21 mouse cellular contexts compared by ENCODE assay signal in the genomic region with DNA sequence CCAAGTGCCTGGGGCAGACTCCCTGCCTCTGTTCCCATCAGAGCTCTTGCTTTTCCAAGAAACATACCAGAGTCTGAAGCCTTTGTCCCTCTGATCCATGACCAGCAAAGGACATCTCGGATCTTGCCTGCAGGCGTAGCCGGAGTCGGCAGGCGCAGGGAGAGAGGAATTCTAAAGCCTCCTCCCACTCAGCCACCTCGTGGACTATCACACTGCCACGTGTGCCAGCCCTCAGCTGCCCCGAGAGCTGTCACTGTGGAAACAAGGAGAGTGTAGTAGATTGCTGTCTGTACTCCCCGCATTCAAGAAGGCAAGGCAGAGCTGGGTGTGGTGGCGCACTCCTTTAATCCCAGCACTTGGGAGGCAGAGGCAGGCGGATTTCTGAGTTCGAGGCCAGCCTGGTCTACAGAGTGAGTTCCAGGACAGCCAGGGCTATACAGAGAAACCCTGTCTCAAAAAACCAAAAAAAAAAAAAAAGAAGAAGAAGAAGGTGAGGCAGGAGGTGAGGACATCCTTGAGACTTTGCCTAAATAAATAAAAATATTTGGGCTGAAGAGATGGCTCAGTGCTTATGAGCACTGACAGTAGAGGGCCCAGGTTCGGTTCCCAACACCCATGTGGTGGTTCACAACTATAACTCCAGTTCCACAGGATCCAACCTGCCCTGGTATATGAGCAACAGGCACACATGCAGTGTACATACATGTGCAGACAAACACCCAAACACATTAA. TPM values are rescaled to one million over a fixed set of nuclear protein-coding genes. Genes with fewer than 3 reads are reported as not detected.
DNase-seq lines count a peak whose midpoint lies in the region; ATAC-seq and TF ChIP-seq lines count a peak whose summit lies in the region.
"Had no signal": no experiment of that assay in that cellular context is flagged by ENCODE, and none has a peak within 500 bp of the region (broad histone marks: within the 10 kb centered on the region; RNA-seq: fewer than 3 reads in every experiment).

No protein-coding gene starts in this region.

- peaks cover 46% of the 10 kb centered on the region for H3K4me1 ChIP-seq in hindbrain, embryonic 12.5 days
- peaks cover 37% of the 10 kb centered on the region for H3K4me1 ChIP-seq in hindbrain, embryonic 13.5 days (replicated peaks)
- peaks cover 28% of the 10 kb centered on the region for H3K4me1 ChIP-seq in midbrain, embryonic 14.5 days (ENCODE audit: control insufficient read depth, insufficient read depth, low read length)
- H3K4me1 ChIP-seq in midbrain, embryonic 10.5 days = peaks cover 78% of the 10 kb centered on the region

- no peaks in the 10 kb centered on the region for H3K27me3 ChIP-seq in hindbrain, embryonic 12.5 days
- 0 out of 2 replicates have a peak, but pooled peaks cover 3% of the 10 kb centered on the region for H3K27me3 ChIP-seq in hindbrain, embryonic 13.5 days
- no peaks in the 10 kb centered on the region for H3K27me3 ChIP-seq in midbrain, embryonic 14.5 days (ENCODE audit: control insufficient read depth, insufficient read depth, low read length)
- H3K27me3 ChIP-seq in midbrain, embryonic 10.5 days (ENCODE audit: low read depth, poor library complexity, severe bottlenecking) = no peaks in the 10 kb centered on the region

- no peak overlapping the region for H3K9ac ChIP-seq in hindbrain, embryonic 12.5 days
- no peak overlapping the region for H3K9ac ChIP-seq in hindbrain, embryonic 13.5 days
- H3K9ac ChIP-seq in midbrain, embryonic 14.5 days (replicated peaks; ENCODE audit: low read length) = no peak overlapping the region
- H3K9ac ChIP-seq: forebrain, embryonic 12.5 days; liver, embryonic 15.5 days; neural tube, embryonic 12.5 days had no signal

- no peak overlapping the region for H3K4me2 ChIP-seq in hindbrain, embryonic 12.5 days (replicated peaks)
- no peak overlapping the region for H3K4me2 ChIP-seq in hindbrain, embryonic 13.5 days
- no peak overlapping the region for H3K4me2 ChIP-seq in midbrain, embryonic 14.5 days (ENCODE audit: low read length)
- H3K4me2 ChIP-seq: forebrain, embryonic 12.5 days; liver, embryonic 15.5 days; neural tube, embryonic 12.5 days had no signal

- 0 out of 2 replicates have a peak overlapping the region, but pooled peaks have one; percentile 23 for H3K27ac ChIP-seq in hindbrain, embryonic 12.5 days
- H3K27ac ChIP-seq in hindbrain, embryonic 13.5 days = no peak overlapping the region
- no peak overlapping the region for H3K27ac ChIP-seq in midbrain, embryonic 14.5 days (replicated peaks; ENCODE audit: low read depth, low read length)
- no peak overlapping the region for H3K27ac ChIP-seq in midbrain, embryonic 10.5 days (replicated peaks)
- H3K27ac ChIP-seq: forebrain, embryonic 12.5 days; heart, adult 2 months; hindbrain, postnatal 0 days; liver, embryonic 15.5 days; neural tube, embryonic 12.5 days; stomach, postnatal 0 days had no signal

- ATAC-seq in hindbrain, embryonic 12.5 days (ENCODE audit: low FRiP score) = no peak
- ATAC-seq in hindbrain, embryonic 13.5 days (ENCODE audit: low FRiP score) = no peak
- no peak for ATAC-seq in midbrain, embryonic 14.5 days (ENCODE audit: low FRiP score, low TSS enrichment)
- ATAC-seq: activated CD4-positive, CD25-positive, alpha-beta regulatory T cell, adult 4 months; hindbrain, postnatal 0 days had no signal

- 68% methylated on average over 13 of the region's 13 CpGs for WGBS in hindbrain, embryonic 12.5 days
- 63% methylated on average over 13 of the region's 13 CpGs for WGBS in hindbrain, embryonic 13.5 days
- 67% methylated on average over 13 of the region's 13 CpGs for WGBS in midbrain, embryonic 14.5 days
- 86% methylated on average over 13 of the region's 13 CpGs for WGBS in midbrain, embryonic 10.5 days

- no peaks in the 10 kb centered on the region for H3K9me3 ChIP-seq in hindbrain, embryonic 12.5 days (replicated peaks)
- no peaks in the 10 kb centered on the region for H3K9me3 ChIP-seq in hindbrain, embryonic 13.5 days
- no peaks in the 10 kb centered on the region for H3K9me3 ChIP-seq in midbrain, embryonic 14.5 days (ENCODE audit: control insufficient read depth, low read length)
- no peaks in the 10 kb centered on the region for H3K9me3 ChIP-seq in midbrain, embryonic 10.5 days (replicated peaks)
- H3K9me3 ChIP-seq: forebrain, embryonic 12.5 days; liver, embryonic 15.5 days had no signal

- peak; percentile 14 for DNase-seq in midbrain, embryonic 14.5 days
- DNase-seq in midbrain, embryonic 10.5 days (ENCODE audit: low spot score) = no peak
- peak; percentile 20 for DNase-seq in brain, embryonic 14.5 days (ENCODE audit: low read depth)
- DNase-seq in urinary bladder, postnatal 36 days (ENCODE audit: low spot score in 2 of 2) = no peak
- DNase-seq in layer of hippocampus, adult 9-11 months = no peak
- DNase-seq: adrenal gland, postnatal 36 days; cerebellum, adult 9-11 months; gastrocnemius, postnatal 14 days; heart, adult 2 months; heart, postnatal 10 days; lung, postnatal 14 days; thymus, postnatal 36 days had no signal

- TF ChIP-seq CTCF in brain, embryonic 14.5 days (IDR thresholded peaks at IDR 0.05; ENCODE audit: borderline replicate concordance, extremely low read depth, insufficient read depth, insufficient read length) = no peak

- no peaks in the 10 kb centered on the region for H3K36me3 ChIP-seq in hindbrain, embryonic 12.5 days
- no peaks in the 10 kb centered on the region for H3K36me3 ChIP-seq in hindbrain, embryonic 13.5 days
- no peaks in the 10 kb centered on the region for H3K36me3 ChIP-seq in midbrain, embryonic 14.5 days (ENCODE audit: control insufficient read depth, insufficient read depth, low read length)
- no peaks in the 10 kb centered on the region for H3K36me3 ChIP-seq in midbrain, embryonic 10.5 days
- H3K36me3 ChIP-seq: forebrain, embryonic 12.5 days; liver, embryonic 15.5 days; neural tube, embryonic 12.5 days had no signal

- H3K4me3 ChIP-seq in hindbrain, embryonic 12.5 days = no peak overlapping the region
- H3K4me3 ChIP-seq in hindbrain, embryonic 13.5 days = no peak overlapping the region
- H3K4me3 ChIP-seq in midbrain, embryonic 14.5 days (replicated peaks; ENCODE audit: low read depth, low read length) = no peak overlapping the region
- H3K4me3 ChIP-seq in midbrain, embryonic 10.5 days = no peak overlapping the region
- H3K4me3 ChIP-seq: forebrain, embryonic 12.5 days; heart, adult 2 months; liver, embryonic 15.5 days; megakaryocyte, embryonic 14.5 days; neural tube, embryonic 12.5 days had no signal

- no peak for TF ChIP-seq POLR2A in brain, embryonic 14.5 days (IDR thresholded peaks at IDR 0.05; ENCODE audit: borderline replicate concordance, extremely low read depth, insufficient read depth, insufficient read length, poor library complexity, severe bottlenecking)

RNA-seq across cellular contexts. Expression of gene Ssbp3, which starts 52.0 kb away (rescaled TPM):
- polyA plus RNA-seq in hindbrain, embryonic 12.5 days (2016; fragmentation: Nextera tagmentation; extraction: Ambion mirVana) = 285 and 302 TPM in 2 replicates
- polyA plus RNA-seq in hindbrain, embryonic 13.5 days (2015; fragmentation: Nextera tagmentation; extraction: Ambion mirVana) = 179 and 180 TPM in 2 replicates
- 147 and 187 TPM in 2 replicates for polyA plus RNA-seq in midbrain, embryonic 14.5 days (2014; fragmentation: Nextera tagmentation; extraction: Ambion mirVana)
- polyA plus RNA-seq in midbrain, embryonic 10.5 days (2016; fragmentation: Nextera tagmentation; extraction: Ambion mirVana) = 119 and 136 TPM in 2 replicates
- 255 and 257 TPM in 2 replicates for polyA plus RNA-seq in brain, embryonic 14.5 days (2012; rRNA removed)

RNA-seq across cellular contexts. Expression of gene Acot11, which starts 53.7 kb away (rescaled TPM):
- polyA plus RNA-seq in hindbrain, embryonic 12.5 days (2016; fragmentation: Nextera tagmentation; extraction: Ambion mirVana) = 2.4 TPM in 2 replicates
- polyA plus RNA-seq in hindbrain, embryonic 13.5 days (2015; fragmentation: Nextera tagmentation; extraction: Ambion mirVana) = 1.3 and 1.5 TPM in 2 replicates
- polyA plus RNA-seq in midbrain, embryonic 14.5 days (2014; fragmentation: Nextera tagmentation; extraction: Ambion mirVana) = 0.78 and 1.3 TPM in 2 replicates
- 2.0 and 2.2 TPM in 2 replicates for polyA plus RNA-seq in midbrain, embryonic 10.5 days (2016; fragmentation: Nextera tagmentation; extraction: Ambion mirVana)
- 1.4 and 2.0 TPM in 2 replicates for polyA plus RNA-seq in brain, embryonic 14.5 days (2012; rRNA removed)

Comparison
In these comparisons a context has a peak if more than half of its experiments do, and no peak if none do; other contexts are left out.
1. DNase-seq: peak in midbrain, embryonic 14.5 days (single experiment) and brain, embryonic 14.5 days (single experiment); none in midbrain, embryonic 10.5 days (single experiment), urinary bladder, postnatal 36 days (0 of 2) and layer of hippocampus, adult 9-11 months (single experiment).